In genomic region chr9:114885564-114885963, GRCm38 (mm10) we compare ENCODE assay signal across 29 mouse cellular contexts. TPM values are rescaled to one million over a fixed set of nuclear protein-coding genes. Genes with fewer than 3 reads are reported as not detected.
DNase-seq lines count a peak whose midpoint lies in the region; ATAC-seq and TF ChIP-seq lines count a peak whose summit lies in the region.
"Had no signal": no experiment of that assay in that cellular context is flagged by ENCODE, and none has a peak within 500 bp of the region (broad histone marks: within the 10 kb centered on the region; RNA-seq: fewer than 3 reads in every experiment).

No protein-coding gene starts in this region.

- H3K36me3 ChIP-seq in lung, embryonic 15.5 days = no peaks in the 10 kb centered on the region
- no peaks in the 10 kb centered on the region for H3K36me3 ChIP-seq in embryonic facial prominence, embryonic 12.5 days
- no peaks in the 10 kb centered on the region for H3K36me3 ChIP-seq in embryonic facial prominence, embryonic 14.5 days (ENCODE audit: control insufficient read depth, insufficient read depth, low read length)
- no peaks in the 10 kb centered on the region for H3K36me3 ChIP-seq in stomach, postnatal 0 days (ENCODE audit: control insufficient read depth, insufficient read depth, low read length)
- H3K36me3 ChIP-seq: hindbrain, embryonic 12.5 days; intestine, embryonic 15.5 days; liver, embryonic 15.5 days; neural tube, embryonic 15.5 days had no signal

- H3K4me3 ChIP-seq in lung, embryonic 15.5 days = no peak overlapping the region
- no peak overlapping the region for H3K4me3 ChIP-seq in embryonic facial prominence, embryonic 12.5 days
- no peak overlapping the region for H3K4me3 ChIP-seq in embryonic facial prominence, embryonic 14.5 days (ENCODE audit: low read depth, low read length)
- H3K4me3 ChIP-seq in stomach, postnatal 0 days (ENCODE audit: low read depth, low read length) = no peak overlapping the region
- H3K4me3 ChIP-seq: forebrain, embryonic 13.5 days; hindbrain, embryonic 12.5 days; intestine, embryonic 15.5 days; liver, embryonic 15.5 days; neural tube, embryonic 15.5 days had no signal

- no peak overlapping the region for H3K4me2 ChIP-seq in lung, embryonic 15.5 days
- H3K4me2 ChIP-seq in embryonic facial prominence, embryonic 12.5 days (replicated peaks) = no peak overlapping the region
- no peak overlapping the region for H3K4me2 ChIP-seq in embryonic facial prominence, embryonic 14.5 days (ENCODE audit: low read depth, low read length)
- no peak overlapping the region for H3K4me2 ChIP-seq in stomach, postnatal 0 days (replicated peaks; ENCODE audit: low read depth)
- H3K4me2 ChIP-seq: forebrain, embryonic 13.5 days; heart, embryonic 11.5 days; hindbrain, embryonic 12.5 days; intestine, embryonic 15.5 days; liver, embryonic 15.5 days; neural tube, embryonic 15.5 days had no signal

- no peak for TF ChIP-seq EP300 in stomach, postnatal 0 days (optimal IDR thresholded peaks at IDR 0.05)

- peak; percentile 16; the same call in 1 of the 2 replicates for ATAC-seq in lung, embryonic 15.5 days (ENCODE audit: borderline replicate concordance, extremely low read depth, low FRiP score, low TSS enrichment)
- 0 out of 2 replicates have a peak, but pooled peaks have one; percentile 41 for ATAC-seq in embryonic facial prominence, embryonic 12.5 days (ENCODE audit: insufficient number of reproducible peaks, insufficient read depth, low FRiP score, low TSS enrichment)
- 0 out of 2 replicates have a peak, but pooled peaks have one; percentile 10 for ATAC-seq in embryonic facial prominence, embryonic 14.5 days (ENCODE audit: low read depth)
- peak; percentile 1; the same call in 1 of the 2 replicates for ATAC-seq in stomach, postnatal 0 days (ENCODE audit: low FRiP score, low TSS enrichment)
- ATAC-seq in frontal cortex, adult (ENCODE audit: low TSS enrichment) = no peak
- ATAC-seq: activated CD4-positive, CD25-positive, alpha-beta regulatory T cell, adult 4 months; forebrain, embryonic 13.5 days; hindbrain, postnatal 0 days had no signal

- WGBS in lung, embryonic 15.5 days = 69% methylated on average over 4 of the region's 4 CpGs
- WGBS in embryonic facial prominence, embryonic 12.5 days = 72% methylated on average over 4 of the region's 4 CpGs
- 69% methylated on average over 4 of the region's 4 CpGs for WGBS in embryonic facial prominence, embryonic 14.5 days
- WGBS in stomach, postnatal 0 days = 63% methylated on average over 4 of the region's 4 CpGs

- H3K4me1 ChIP-seq in lung, embryonic 15.5 days = no peaks in the 10 kb centered on the region
- H3K4me1 ChIP-seq in embryonic facial prominence, embryonic 12.5 days = no peaks in the 10 kb centered on the region
- no peaks in the 10 kb centered on the region for H3K4me1 ChIP-seq in embryonic facial prominence, embryonic 14.5 days (ENCODE audit: control insufficient read depth, insufficient read depth, low read length)
- no peaks in the 10 kb centered on the region for H3K4me1 ChIP-seq in stomach, postnatal 0 days (replicated peaks; ENCODE audit: control insufficient read depth, insufficient read depth)
- H3K4me1 ChIP-seq: forebrain, embryonic 13.5 days; intestine, embryonic 15.5 days; liver, embryonic 15.5 days had no signal

- H3K27me3 ChIP-seq in lung, embryonic 15.5 days = no peaks in the 10 kb centered on the region
- H3K27me3 ChIP-seq in embryonic facial prominence, embryonic 12.5 days = no peaks in the 10 kb centered on the region
- H3K27me3 ChIP-seq in embryonic facial prominence, embryonic 14.5 days (replicated peaks; ENCODE audit: control insufficient read depth, insufficient read depth, low read length) = no peaks in the 10 kb centered on the region
- no peaks in the 10 kb centered on the region for H3K27me3 ChIP-seq in stomach, postnatal 0 days (ENCODE audit: control insufficient read depth, insufficient read depth, low read length)
- H3K27me3 ChIP-seq: forebrain, embryonic 13.5 days; hindbrain, embryonic 12.5 days; intestine, embryonic 15.5 days; liver, embryonic 15.5 days; neural tube, embryonic 15.5 days had no signal

- no peaks in the 10 kb centered on the region for H3K9me3 ChIP-seq in lung, embryonic 15.5 days
- H3K9me3 ChIP-seq in embryonic facial prominence, embryonic 12.5 days = no peaks in the 10 kb centered on the region
- peaks cover 3% of the 10 kb centered on the region; the same call in 1 of the 2 replicates for H3K9me3 ChIP-seq in embryonic facial prominence, embryonic 14.5 days (ENCODE audit: control insufficient read depth, low read length)
- no peaks in the 10 kb centered on the region for H3K9me3 ChIP-seq in stomach, postnatal 0 days (ENCODE audit: control insufficient read depth, low read length)
- H3K9me3 ChIP-seq: forebrain, embryonic 13.5 days; intestine, embryonic 15.5 days; liver, embryonic 15.5 days; neural tube, embryonic 15.5 days had no signal

- peak overlapping the region; percentile 72 for H3K27ac ChIP-seq in lung, embryonic 15.5 days
- 0 out of 2 replicates have a peak overlapping the region, but pooled peaks have one; percentile 30 for H3K27ac ChIP-seq in embryonic facial prominence, embryonic 12.5 days
- no peak overlapping the region; the same call in 1 of the 2 replicates for H3K27ac ChIP-seq in embryonic facial prominence, embryonic 14.5 days (replicated peaks; ENCODE audit: low read depth, low read length)
- H3K27ac ChIP-seq in stomach, postnatal 0 days (replicated peaks) = no peak overlapping the region
- H3K27ac ChIP-seq: forebrain, embryonic 13.5 days; hindbrain, embryonic 12.5 days; hindbrain, postnatal 0 days; intestine, embryonic 15.5 days; liver, embryonic 15.5 days; neural tube, embryonic 15.5 days had no signal

- no peak for TF ChIP-seq CTCF in stomach, postnatal 0 days (IDR thresholded peaks at IDR 0.05; ENCODE audit: low read depth)

- no peak for DNase-seq in lung, postnatal 14 days
- DNase-seq in embryonic facial prominence, embryonic 14.5 days (ENCODE audit: low spot score) = no peak
- no peak for DNase-seq in stomach, postnatal 0 days (ENCODE audit: low spot score)
- DNase-seq: adrenal gland, adult 2 months; B cell, adult 2 months; cerebellum, adult 8-10 months; cerebellum, postnatal 25 days; gastrocnemius, postnatal 36 days; heart, adult 18-20 months; heart, postnatal 36 days; kidney, adult 9 months; kidney, postnatal 10 days; layer of hippocampus, postnatal 36 days; left cerebral cortex, postnatal 4 days; midbrain, embryonic 14.5 days; retina, postnatal 1 day; right cerebral cortex, postnatal 14 days; thymus, adult 18-20 months had no signal

- H3K9ac ChIP-seq in lung, embryonic 15.5 days = no peak overlapping the region
- H3K9ac ChIP-seq in embryonic facial prominence, embryonic 12.5 days = no peak overlapping the region
- H3K9ac ChIP-seq in embryonic facial prominence, embryonic 14.5 days (ENCODE audit: low read depth, low read length) = no peak overlapping the region
- H3K9ac ChIP-seq in stomach, postnatal 0 days (ENCODE audit: low read length) = no peak overlapping the region
- H3K9ac ChIP-seq: forebrain, embryonic 13.5 days; hindbrain, embryonic 12.5 days; intestine, embryonic 15.5 days; liver, embryonic 15.5 days; neural tube, embryonic 15.5 days had no signal

RNA-seq across cellular contexts. Expression of gene Cmtm8, which starts 41.6 kb away (rescaled TPM):
- 93.2 and 102 TPM in 2 replicates for polyA plus RNA-seq in lung, embryonic 15.5 days (2015; fragmentation: Nextera tagmentation; extraction: Ambion mirVana)
- polyA plus RNA-seq in embryonic facial prominence, embryonic 12.5 days (2016; fragmentation: Nextera tagmentation; extraction: Ambion mirVana) = 14.2 and 18.6 TPM in 2 replicates
- polyA plus RNA-seq in embryonic facial prominence, embryonic 14.5 days (2014; fragmentation: Nextera tagmentation; extraction: Ambion mirVana) = 16.9 and 18.6 TPM in 2 replicates
- 66.5 and 68.0 TPM in 2 replicates for polyA plus RNA-seq in stomach, postnatal 0 days (2015; fragmentation: Nextera tagmentation; extraction: Ambion mirVana)
- polyA plus RNA-seq: activated CD4-positive, CD25-positive, alpha-beta regulatory T cell, adult 4 months had no signal

RNA-seq across cellular contexts. Expression of gene Gpd1l, which starts 48.2 kb away (rescaled TPM):
- 16.4 and 17.9 TPM in 2 replicates for polyA plus RNA-seq in lung, embryonic 15.5 days (2015; fragmentation: Nextera tagmentation; extraction: Ambion mirVana)
- polyA plus RNA-seq in embryonic facial prominence, embryonic 12.5 days (2016; fragmentation: Nextera tagmentation; extraction: Ambion mirVana) = 9.5 TPM in 2 replicates
- 9.1 and 10.3 TPM in 2 replicates for polyA plus RNA-seq in embryonic facial prominence, embryonic 14.5 days (2014; fragmentation: Nextera tagmentation; extraction: Ambion mirVana)
- polyA plus RNA-seq in stomach, postnatal 0 days (2015; fragmentation: Nextera tagmentation; extraction: Ambion mirVana) = 17.3 and 19.2 TPM in 2 replicates

Comparison
In these comparisons a context has a peak if more than half of its experiments do, and no peak if none do; other contexts are left out.
1. H3K27ac ChIP-seq: peak in lung, embryonic 15.5 days (single experiment) and embryonic facial prominence, embryonic 12.5 days (single experiment); none in embryonic facial prominence, embryonic 14.5 days (single experiment) and stomach, postnatal 0 days (single experiment).